Mouse (Mus musculus) spleen, adult 2 months (tissue): Measurements from ENCODE around the gene Tef.

Source experiments
- CTCF ChIP-seq: fragments of 200-500 bp; IDR thresholded peaks from 2 replicates; pipeline ENCODE4 v1.5.1; 2011; ENCODE audit warnings: mild to moderate bottlenecking, inconsistent platforms; ENCODE audit not compliant: insufficient read depth, insufficient read length, insufficient replicate concordance; ENCODE audit errors: extremely low read depth
- POLR2A ChIP-seq: fragments of 200-500 bp; IDR thresholded peaks from 2 replicates; pipeline ENCODE4 v1.6.1; 2011; ENCODE audit warnings: low read depth, low read length, inconsistent platforms

GRCm38 (mm10) chr15:81847861-81848260 lies 45.6 kb downstream of the Tef start:
- no peak; the same call in 1 of the 2 replicates for TF ChIP-seq CTCF
- TF ChIP-seq POLR2A, result no peak
